Mouse (Mus musculus) thymus, adult 2 months (tissue): Measurements from ENCODE around the gene Lrch1.

Experiments
- CTCF ChIP-seq: fragments of 200-500 bp; IDR thresholded peaks from 2 replicates; pipeline ENCODE4 v1.5.1; 2012; ENCODE audit warnings: mild to moderate bottlenecking, control low read depth, low read length, moderate library complexity, borderline replicate concordance; ENCODE audit not compliant: control insufficient read depth, poor library complexity, insufficient read depth; ENCODE audit errors: extremely low read depth
- POLR2A ChIP-seq: fragments of 200-500 bp; IDR thresholded peaks from 2 replicates; pipeline ENCODE4 v1.6.1; 2012; ENCODE audit warnings: mild to moderate bottlenecking, low read length, control low read depth, moderate library complexity; ENCODE audit not compliant: control insufficient read depth, poor library complexity, insufficient read depth; ENCODE audit errors: extremely low read depth

DNA sequence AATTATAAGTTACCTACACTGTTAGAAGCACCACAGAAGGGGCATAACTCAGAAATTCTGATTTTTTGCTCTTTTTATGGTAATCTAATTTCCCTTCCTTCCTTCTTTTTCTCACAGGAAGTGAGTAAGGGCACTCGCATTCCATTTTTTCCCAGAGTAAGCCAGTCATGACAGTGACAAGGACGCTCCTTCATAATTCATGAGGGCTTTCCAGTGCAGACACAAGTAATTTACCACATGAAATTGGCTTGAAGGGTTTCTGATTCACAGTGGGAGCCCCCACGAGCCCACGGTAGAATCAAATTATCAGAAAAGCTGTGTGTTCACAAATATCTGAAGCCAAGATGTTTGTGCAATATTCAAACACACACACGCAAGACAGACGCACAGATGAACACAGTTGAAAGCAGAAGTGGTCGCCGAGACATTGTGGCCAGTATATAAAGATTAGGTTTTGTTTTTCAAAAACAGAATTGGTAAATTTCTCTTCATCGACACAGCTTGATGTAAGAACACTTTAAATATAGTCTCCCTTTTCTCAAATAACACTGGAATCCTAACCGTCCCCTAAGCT lies 173.5 kb downstream of the Lrch1 start:
- no peak for TF ChIP-seq POLR2A
- TF ChIP-seq CTCF = no peak
